Mouse (Mus musculus): ENCODE measurements around the gene Tuba1c.

The Tuba1c gene

GRCm38 (mm10) chr15:98996840-98997239 is 32.9 kb upstream of the Tuba1c start:
- DNase-seq (ENCODE audit: low spot score in 2 of 2): no peak

DNA sequence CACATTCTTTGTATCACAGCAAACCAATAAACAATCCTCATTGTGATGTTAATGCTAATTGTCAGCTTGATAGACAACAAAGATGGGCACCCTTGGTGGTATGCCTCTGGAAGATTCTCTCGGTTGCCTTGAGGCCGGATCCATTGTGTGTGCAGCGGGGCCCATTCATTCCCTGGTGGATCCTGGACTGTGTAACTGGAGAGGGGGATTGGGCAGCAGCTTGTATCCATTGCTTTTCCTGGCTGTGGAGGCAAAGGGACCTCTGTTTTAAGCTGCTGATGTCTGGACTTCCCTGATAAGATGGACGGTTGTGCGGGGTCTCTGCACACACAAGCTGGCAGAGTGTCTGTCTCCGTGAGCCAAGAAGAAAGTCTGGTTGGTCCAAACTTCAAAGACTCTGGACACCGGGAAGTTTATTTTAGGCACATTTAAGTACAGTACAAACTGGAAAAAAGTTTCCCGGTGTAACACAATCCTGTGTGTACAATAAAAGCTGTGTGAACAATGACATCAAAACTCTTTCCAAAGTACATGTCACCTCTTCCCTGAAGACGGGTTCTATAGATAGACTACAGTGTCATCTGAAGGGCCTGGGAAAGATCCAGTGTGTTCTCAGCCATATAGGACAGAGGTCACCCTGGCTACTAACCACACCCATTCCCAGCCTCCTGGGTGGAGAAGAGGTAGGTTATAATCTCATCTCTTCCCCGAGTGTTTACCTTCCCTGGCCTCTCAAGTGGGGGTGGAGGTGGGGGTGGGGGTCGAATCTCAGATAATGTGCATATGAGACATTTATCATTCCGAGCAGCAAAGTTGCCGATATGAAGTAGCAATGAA is 31.5 kb upstream of the Tuba1c start:
- no peak for DNase-seq (ENCODE audit: low spot score in 2 of 2)

DNA sequence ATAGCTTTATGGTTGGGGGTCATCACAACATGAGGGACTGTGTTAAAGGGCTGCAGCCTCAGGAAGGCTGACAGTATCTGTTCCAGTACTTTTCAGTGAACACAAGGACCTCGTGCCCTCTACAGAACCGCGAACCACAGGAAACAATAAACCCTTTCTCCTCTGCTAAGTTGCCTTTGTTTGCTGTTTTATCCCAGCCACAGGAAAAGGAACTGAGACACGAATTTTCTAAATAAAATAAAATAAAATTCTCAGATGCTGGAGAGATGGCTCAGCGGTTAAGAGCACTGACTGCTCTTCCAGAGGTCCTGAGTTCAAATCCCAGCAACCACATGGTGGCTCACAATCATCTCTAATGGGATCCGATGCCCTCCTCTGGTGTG is 30.9 kb upstream of the Tuba1c start:
- no peak for DNase-seq (ENCODE audit: low spot score in 2 of 2)

- no peak for DNase-seq (ENCODE audit: low spot score in 2 of 2)
Measured at GRCm38 (mm10) chr15:99000535-99001283, 29.0 kb upstream of the Tuba1c start.

GRCm38 (mm10) chr15:99001451-99001931 is 28.2 kb upstream of the Tuba1c start:
- peak in 1 of 2 experiments; percentile 41 for DNase-seq (ENCODE audit: low spot score in 2 of 2)

GRCm38 (mm10) chr15:99003600-99003999 is 26.1 kb upstream of the Tuba1c start:
- no peak for DNase-seq (ENCODE audit: low spot score in 2 of 2)

DNA sequence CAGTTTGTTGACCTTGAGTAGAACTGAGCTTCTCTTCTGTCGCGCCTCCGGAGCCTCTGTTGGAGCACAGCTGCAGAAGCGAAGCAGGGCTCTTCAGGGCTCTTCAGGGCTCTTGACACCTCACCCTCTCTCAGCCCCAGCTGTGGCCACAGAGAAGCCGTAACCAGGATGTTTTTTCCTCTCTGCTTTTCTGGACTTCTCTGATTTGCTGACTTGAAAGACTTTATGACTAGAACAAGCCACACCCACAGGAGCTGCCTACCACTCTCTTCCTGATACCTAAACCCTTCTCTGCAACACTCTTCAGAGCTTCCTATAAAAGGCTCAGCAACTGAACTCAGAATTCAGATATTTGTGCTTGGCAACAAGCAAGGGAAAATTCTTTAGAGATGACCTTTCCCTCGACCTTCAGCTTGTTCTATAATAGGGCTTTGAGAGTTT is 20.9 kb upstream of the Tuba1c start:
- no peak for DNase-seq (ENCODE audit: low spot score in 2 of 2)

DNA sequence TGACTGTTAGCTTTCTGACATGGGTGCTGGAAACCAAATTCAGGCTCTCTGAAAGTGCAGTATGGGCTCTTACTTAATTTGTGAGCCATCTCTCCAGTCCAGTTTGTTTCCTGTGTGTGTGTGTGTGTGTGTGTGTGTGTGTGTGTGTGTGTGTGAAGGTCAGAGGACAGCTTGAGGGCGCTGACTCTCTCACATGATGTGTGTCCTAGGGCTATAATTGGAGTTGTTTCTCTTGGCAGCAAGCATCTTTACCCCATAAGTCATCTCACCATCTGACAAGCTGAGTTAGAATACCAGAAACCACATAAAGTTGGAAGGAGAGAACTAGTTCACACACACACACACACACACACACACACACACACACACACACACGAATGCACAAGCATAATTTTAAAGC is 18.8 kb upstream of the Tuba1c start:
- DNase-seq (ENCODE audit: low spot score in 2 of 2): no peak

DNA sequence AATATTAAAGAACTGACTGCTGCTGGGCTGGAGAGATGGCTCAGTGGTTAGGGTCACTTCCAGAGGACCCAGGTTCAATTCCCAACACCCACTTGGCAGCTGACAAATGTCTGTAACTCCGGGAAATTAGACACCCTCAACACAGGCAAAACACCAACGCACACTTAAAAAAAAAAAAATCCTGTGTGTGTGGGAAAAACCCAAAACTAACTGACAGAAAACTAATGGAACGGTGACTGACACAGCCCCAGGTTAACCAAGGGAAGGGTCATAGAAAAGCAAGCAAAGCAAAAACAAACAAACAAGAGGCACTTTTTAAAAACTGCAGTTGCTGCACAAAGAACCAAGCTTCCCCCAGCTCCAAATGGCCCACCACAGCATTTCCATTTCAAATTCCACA is 17.7 kb upstream of the Tuba1c start:
- DNase-seq (ENCODE audit: low spot score in 2 of 2): no peak

DNA sequence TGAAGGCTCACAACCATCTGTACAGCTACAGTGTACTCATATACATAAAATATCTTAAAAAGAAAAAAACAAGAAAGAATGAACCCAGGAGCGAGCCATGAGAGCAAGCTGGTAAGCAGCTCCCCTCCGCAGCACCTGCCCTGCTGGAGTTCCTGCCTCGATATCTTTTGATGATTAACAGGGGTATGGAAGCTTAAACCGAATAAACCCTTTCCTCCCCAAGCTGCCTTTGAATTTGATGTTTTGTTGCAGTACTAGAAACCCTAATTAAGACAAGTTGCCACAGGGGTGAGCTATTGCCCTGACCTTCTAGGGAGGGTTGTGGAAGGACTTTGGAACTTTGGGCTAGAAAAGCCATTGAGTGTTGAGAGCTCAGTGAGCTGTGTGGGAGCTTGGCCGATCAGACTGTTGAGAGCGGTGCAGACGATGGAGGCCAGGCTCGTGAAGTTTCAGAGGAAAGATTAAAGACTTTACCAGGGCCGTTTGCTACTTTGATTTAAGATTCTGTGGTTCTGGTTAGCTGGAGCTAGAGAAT is 15.1 kb upstream of the Tuba1c start:
- no peak for DNase-seq (ENCODE audit: low spot score in 2 of 2)

- DNase-seq (ENCODE audit: low spot score in 2 of 2): no peak
Measured at GRCm38 (mm10) chr15:99017355-99017761, 12.3 kb upstream of the Tuba1c start.

DNA sequence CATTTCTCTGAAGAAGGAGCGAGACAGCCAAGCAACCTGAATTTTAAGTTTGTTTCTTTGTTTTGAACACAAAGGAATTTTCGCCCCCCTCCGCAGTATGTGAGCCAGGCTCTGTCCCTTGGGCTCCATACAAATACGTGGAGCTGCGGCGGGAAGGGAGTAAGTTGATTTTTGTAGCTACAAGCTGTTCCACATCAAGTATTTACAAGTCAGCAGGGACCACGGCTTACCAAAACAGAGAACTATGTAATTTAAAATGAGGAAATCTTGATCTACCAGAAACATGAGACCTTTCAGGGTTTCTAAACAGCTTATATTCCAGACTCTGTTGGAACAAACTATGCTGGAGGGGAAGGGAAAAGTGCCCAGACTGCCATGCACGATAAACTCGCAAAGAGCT is 11.7 kb upstream of the Tuba1c start:
- no peak for DNase-seq (ENCODE audit: low spot score in 2 of 2)

GRCm38 (mm10) chr15:99018630-99019029 is 11.1 kb upstream of the Tuba1c start:
- DNase-seq (ENCODE audit: low spot score in 2 of 2): no peak

DNA sequence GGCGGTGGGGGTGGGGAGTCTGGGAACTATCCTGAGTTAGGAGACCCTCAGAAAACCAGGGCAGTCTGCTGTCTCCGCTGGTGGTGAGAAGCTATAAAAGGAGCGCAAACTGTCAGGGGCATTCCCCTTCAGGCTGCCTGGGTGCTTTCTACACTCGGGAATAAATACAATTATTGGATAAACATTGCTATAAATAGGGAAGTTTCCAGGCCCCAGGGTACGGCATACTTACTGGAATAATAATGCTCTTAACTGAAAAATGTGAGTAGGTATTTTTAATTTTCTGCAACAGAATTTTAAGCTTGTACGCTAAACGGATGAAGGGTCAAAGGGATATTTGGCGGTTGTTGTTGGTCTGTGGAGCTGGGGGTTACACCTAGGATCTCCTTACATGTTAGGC is 10.3 kb upstream of the Tuba1c start:
- no peak for DNase-seq (ENCODE audit: low spot score in 2 of 2)

DNA sequence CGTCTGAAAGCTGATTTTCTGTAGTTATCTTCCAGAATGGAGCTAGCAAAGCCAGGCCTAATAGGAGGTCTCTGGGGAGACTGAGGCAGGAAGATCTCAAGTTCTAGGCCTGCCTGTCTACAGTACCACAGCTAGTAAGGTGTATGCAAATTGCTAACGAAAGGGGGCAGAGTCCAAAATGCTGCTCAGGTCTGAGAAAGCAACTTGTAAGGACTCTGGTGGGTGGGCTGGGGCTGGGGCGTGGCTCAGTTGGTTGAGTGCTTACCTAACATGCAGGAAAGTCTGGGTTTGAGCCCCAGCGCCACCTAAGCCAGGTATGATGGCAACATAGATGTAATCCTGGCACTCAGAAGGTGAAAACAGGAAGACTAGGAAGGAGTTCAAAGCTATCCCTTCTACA is 9.5 kb upstream of the Tuba1c start:
- no peak for DNase-seq (ENCODE audit: low spot score in 2 of 2)

DNA sequence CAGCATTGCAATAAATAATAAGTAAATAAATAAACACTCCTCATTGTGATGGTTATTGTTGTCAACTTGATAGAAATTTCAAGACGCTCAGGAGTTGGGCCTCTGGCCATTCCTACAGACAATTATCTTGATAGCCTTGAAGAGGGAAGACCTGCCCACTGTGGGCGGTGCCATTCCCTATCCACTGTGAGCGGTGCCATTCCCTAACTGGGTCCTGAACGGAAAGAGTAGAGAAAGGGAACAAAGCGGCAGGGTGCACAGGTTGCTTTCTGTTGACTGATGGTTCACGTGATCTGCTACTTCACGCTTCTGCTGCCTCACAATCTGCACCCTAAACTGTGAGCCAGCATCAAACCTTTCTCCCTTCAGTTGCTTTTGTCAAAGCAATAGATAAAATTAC is 8.4 kb upstream of the Tuba1c start:
- DNase-seq (ENCODE audit: low spot score in 2 of 2): no peak

DNA sequence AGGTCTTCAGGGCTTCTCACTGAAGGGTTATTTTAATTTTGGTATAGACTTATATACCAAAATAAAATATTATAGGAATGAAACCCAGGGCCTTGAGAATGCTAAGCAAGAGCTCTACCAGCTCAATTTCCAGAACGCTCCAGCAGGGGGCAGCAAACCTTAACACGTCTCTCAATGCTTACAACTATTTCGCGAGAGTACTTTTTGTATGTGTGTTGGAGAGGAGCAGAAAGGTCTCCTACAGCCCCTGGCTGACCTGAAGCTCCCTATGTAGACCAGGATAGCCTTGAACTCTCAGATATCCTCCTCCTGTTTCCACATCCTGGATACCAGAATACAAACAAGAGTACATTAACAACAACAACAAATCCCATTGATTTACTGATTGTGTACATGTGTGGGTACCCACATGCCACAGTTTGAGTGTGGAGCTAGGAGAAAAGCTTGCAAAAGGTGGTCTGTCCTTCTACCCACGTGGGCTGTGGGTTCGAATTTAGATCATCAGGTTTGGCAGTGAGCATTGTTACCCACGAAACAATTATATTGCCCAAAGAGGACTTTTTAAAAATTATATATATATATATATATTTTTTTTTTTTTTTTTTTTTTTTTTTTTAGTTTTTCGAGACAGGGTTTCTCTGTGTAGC is 4.9 kb upstream of the Tuba1c start:
- DNase-seq (ENCODE audit: low spot score in 2 of 2): peak in 1 of 2 experiments; percentile 89

- DNase-seq (ENCODE audit: low spot score in 2 of 2): no peak
Measured at GRCm38 (mm10) chr15:99025414-99025813, 4.3 kb upstream of the Tuba1c start.

- DNase-seq (ENCODE audit: low spot score in 2 of 2): no peak
Measured at GRCm38 (mm10) chr15:99026259-99026658, 3.4 kb upstream of the Tuba1c start.

- no peak for DNase-seq (ENCODE audit: low spot score in 2 of 2)
Measured at GRCm38 (mm10) chr15:99027116-99027515, 2.6 kb upstream of the Tuba1c start.

DNA sequence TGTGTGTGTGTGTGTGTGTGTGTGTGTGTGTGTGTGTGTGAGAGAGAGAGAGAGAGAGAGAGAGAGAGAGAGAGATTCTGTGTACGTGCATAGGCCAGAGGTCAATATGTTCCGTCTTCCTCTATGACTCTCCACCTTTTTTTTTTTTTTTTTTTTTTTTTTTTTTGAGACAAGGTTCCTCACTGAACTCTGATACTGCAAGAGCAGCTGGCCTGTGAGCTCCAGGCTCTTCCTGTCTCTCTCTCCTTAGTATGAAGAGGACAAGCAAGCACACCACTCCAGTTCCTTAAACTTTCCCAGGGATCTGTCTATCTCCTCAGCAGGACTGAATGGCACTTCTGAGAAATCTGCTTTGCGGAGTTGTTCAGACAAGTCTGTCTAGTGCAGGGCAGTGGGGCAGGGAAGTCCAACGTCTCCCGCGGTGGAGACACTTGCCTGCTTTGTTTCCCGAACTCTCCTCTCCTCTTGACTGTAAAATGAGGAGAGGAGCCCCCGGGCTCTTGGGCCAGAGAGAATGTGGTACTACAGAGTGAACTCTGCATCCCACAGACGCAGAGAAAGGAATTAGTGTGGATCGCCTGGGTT is 725 bp upstream of the Tuba1c start:
- DNase-seq (ENCODE audit: low spot score in 2 of 2): no peak
